Mouse (Mus musculus) bone marrow macrophage, adult 2 months (primary cell): Measurements from ENCODE around the gene Galns.

Source experiments
- CTCF ChIP-seq: IDR thresholded peaks from 2 replicates; pipeline ENCODE4 v1.5.1; 2012; ENCODE audit warnings: low read depth, mild to moderate bottlenecking, low read length, moderate library complexity
- POLR2A ChIP-seq: IDR thresholded peaks from 2 replicates; pipeline ENCODE4 v1.6.1; 2012; ENCODE audit warnings: mild to moderate bottlenecking, low read depth, low read length, borderline replicate concordance

DNA sequence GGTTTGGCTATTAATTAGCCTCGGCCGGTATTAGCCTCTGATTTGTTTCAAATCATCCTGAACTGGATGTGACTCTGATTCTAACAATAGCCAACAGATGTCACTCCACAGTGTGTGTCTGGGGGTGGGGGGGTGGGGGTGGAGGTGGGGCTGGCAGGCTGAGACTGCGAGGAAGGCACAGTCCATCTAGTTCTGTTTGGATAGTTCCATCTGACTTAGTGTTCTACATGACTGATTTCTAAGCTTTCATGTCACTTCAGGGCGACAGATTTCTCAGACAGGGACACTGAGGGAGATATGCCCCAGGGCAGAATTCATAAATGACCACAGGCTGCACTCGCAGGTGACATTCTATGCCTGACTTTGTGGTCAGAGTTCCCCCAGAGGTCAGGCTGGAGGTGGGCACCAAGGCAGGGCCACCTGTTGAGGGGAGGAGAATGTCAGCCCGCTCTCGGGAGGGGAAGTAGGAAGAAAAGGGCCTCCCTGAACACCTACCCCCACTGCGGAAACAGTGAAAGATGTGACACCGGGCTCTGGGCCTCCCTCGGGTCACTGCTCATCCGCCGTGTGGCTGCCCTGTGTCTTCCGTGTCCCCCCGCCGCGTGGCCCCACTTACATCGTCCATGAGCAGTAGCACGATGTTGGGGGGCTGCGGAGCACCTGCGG is 518 bp downstream of the Galns start:
- TF ChIP-seq POLR2A: no peak
- no peak for TF ChIP-seq CTCF
